Mouse (Mus musculus) forebrain, embryonic 14.5 days (tissue): ENCODE measurements around the gene Cct3. TPM values are rescaled to one million over a fixed set of nuclear protein-coding genes. Genes with fewer than 3 reads are reported as not detected.
"Not testable (repeated sequence)": the region's sequence is repeated elsewhere in the genome, so short reads cannot be mapped to it uniquely, and the experiment has no call there.

Experiments
- ATAC-seq: fragments of 200-750 bp; cut with Nextera tagmentation; 2 replicates; pipeline ENCODE4 v1.8.0; 2017; ENCODE audit warnings: mild to moderate bottlenecking, moderate library complexity
- DNase-seq: peaks from one replicate; pipeline ENCODE4 v3.0.0-alpha.2; 2015; ENCODE audit warnings: low spot score
- H3K27ac ChIP-seq: fragments of 300-500 bp; sonication (generic); 2 replicates; pipeline ENCODE4 v1.5.1; 2014; ENCODE audit warnings: low read depth, mild to moderate bottlenecking, control low read depth, low read length, moderate library complexity
- H3K27me3 ChIP-seq: fragments of 300-500 bp; sonication (generic); replicated peaks from 2 replicates; pipeline ENCODE4 v1.6.1; 2014; ENCODE audit warnings: low read length, control low read depth, mixed read lengths; ENCODE audit not compliant: control insufficient read depth, insufficient read depth
- H3K36me3 ChIP-seq: fragments of 300-500 bp; sonication (generic); 2 replicates; pipeline ENCODE4 v1.6.1; 2014; ENCODE audit warnings: low read length, control low read depth; ENCODE audit not compliant: control insufficient read depth, insufficient read depth
- H3K4me1 ChIP-seq: fragments of 300-500 bp; sonication (generic); 2 replicates; pipeline ENCODE4 v1.6.1; 2014; ENCODE audit warnings: antibody characterized with exemption, low read length, control low read depth; ENCODE audit not compliant: control insufficient read depth, insufficient read depth
- H3K4me2 ChIP-seq: fragments of 300-500 bp; sonication (generic); 2 replicates; pipeline ENCODE4 v1.6.1; 2014; ENCODE audit warnings: mild to moderate bottlenecking, control low read depth, low read length
- H3K4me3 ChIP-seq: fragments of 300-500 bp; sonication (generic); 2 replicates; pipeline ENCODE4 v1.5.1; 2014; ENCODE audit warnings: low read depth, low read length, control low read depth
- H3K9ac ChIP-seq: fragments of 300-500 bp; sonication (generic); 2 replicates; pipeline ENCODE4 v1.6.1; 2014; ENCODE audit warnings: mild to moderate bottlenecking, low read length, control low read depth, moderate library complexity
- H3K9me3 ChIP-seq: fragments of 300-500 bp; sonication (generic); replicated peaks from 2 replicates; pipeline ENCODE4 v1.6.1; 2016; ENCODE audit warnings: low read length, control low read depth, mixed read lengths; ENCODE audit not compliant: control insufficient read depth
- WGBS: fragments of 180-500 bp; shearing (Covaris S2); extraction: QIAGEN DNeasy Blood & Tissue Kit; methylation state at CpG from one replicate; pipeline ENCODE4 v1.1.7; 2014; 5-methylcytosine and 5-hydroxymethylcytosine counted together
- polyA plus RNA-seq: library from polyadenylated mRNA; unstranded; fragments of >200 nt; fragmentation: Nextera tagmentation; extraction: Ambion mirVana; gene quantifications from 2 replicates; pipeline ENCODE4 v1.2.1, GENCODE M21; 2014

Cct3 gene
- polyA plus RNA-seq, 1 experiment from 2014 or later: 616 TPM

GRCm38 (mm10) chr3:88268014-88268413, 28.9 kb upstream of the Cct3 start:
- WGBS: 87% methylated on average over 6 of the region's 6 CpGs
- not testable (repeated sequence) for H3K9ac ChIP-seq, H3K4me1 ChIP-seq, DNase-seq, H3K36me3 ChIP-seq, H3K4me2 ChIP-seq, H3K4me3 ChIP-seq, H3K9me3 ChIP-seq, ATAC-seq, H3K27ac ChIP-seq, H3K27me3 ChIP-seq

GRCm38 (mm10) chr3:88268991-88269390, 27.9 kb upstream of the Cct3 start:
- no peaks in the 10 kb centered on the region for H3K27me3 ChIP-seq
- H3K36me3 ChIP-seq: no peaks in the 10 kb centered on the region
- no peak for ATAC-seq
- H3K27ac ChIP-seq: no peak overlapping the region
- H3K4me2 ChIP-seq: no peak overlapping the region
- WGBS: 88% methylated on average over 5 of the region's 5 CpGs
- no peak overlapping the region for H3K4me3 ChIP-seq
- no peak for DNase-seq
- H3K4me1 ChIP-seq: no peaks in the 10 kb centered on the region
- no peaks in the 10 kb centered on the region for H3K9me3 ChIP-seq
- no peak overlapping the region for H3K9ac ChIP-seq

- H3K4me2 ChIP-seq, H3K27me3 ChIP-seq, H3K4me1 ChIP-seq, DNase-seq, H3K4me3 ChIP-seq, H3K9me3 ChIP-seq, H3K9ac ChIP-seq, ATAC-seq, H3K36me3 ChIP-seq, H3K27ac ChIP-seq: not testable (repeated sequence)
- WGBS: 88% methylated on average over 2 of the region's 2 CpGs
Measured at GRCm38 (mm10) chr3:88271298-88271697, 25.6 kb upstream of the Cct3 start.

GRCm38 (mm10) chr3:88271859-88272258, 25.1 kb upstream of the Cct3 start:
- no peak overlapping the region for H3K9ac ChIP-seq
- no peaks in the 10 kb centered on the region for H3K4me1 ChIP-seq
- no peak overlapping the region for H3K4me3 ChIP-seq
- no peak overlapping the region for H3K27ac ChIP-seq
- H3K9me3 ChIP-seq: no peaks in the 10 kb centered on the region
- WGBS: 93% methylated on average over 3 of the region's 3 CpGs
- DNase-seq: no peak
- H3K4me2 ChIP-seq: no peak overlapping the region
- no peaks in the 10 kb centered on the region for H3K36me3 ChIP-seq
- no peaks in the 10 kb centered on the region for H3K27me3 ChIP-seq
- ATAC-seq: no peak

- H3K36me3 ChIP-seq: no peaks in the 10 kb centered on the region
- H3K27ac ChIP-seq: no peak overlapping the region
- no peaks in the 10 kb centered on the region for H3K27me3 ChIP-seq
- no peak for DNase-seq
- no peak overlapping the region for H3K9ac ChIP-seq
- 97% methylated on average over 4 of the region's 4 CpGs for WGBS
- no peaks in the 10 kb centered on the region for H3K9me3 ChIP-seq
- H3K4me3 ChIP-seq: no peak overlapping the region
- H3K4me1 ChIP-seq: no peaks in the 10 kb centered on the region
- no peak for ATAC-seq
- no peak overlapping the region for H3K4me2 ChIP-seq
Measured at GRCm38 (mm10) chr3:88274002-88274401, 22.9 kb upstream of the Cct3 start.

GRCm38 (mm10) chr3:88276121-88276520, 20.8 kb upstream of the Cct3 start:
- Histone ChIP-seq H3K4me2 (no peak overlapping the region), H3K27me3 (no peaks in the 10 kb centered on the region), H3K9me3 (no peaks in the 10 kb centered on the region), H3K36me3 (no peaks in the 10 kb centered on the region), H3K4me3 (no peak overlapping the region), H3K4me1 (no peaks in the 10 kb centered on the region), H3K9ac (no peak overlapping the region), H3K27ac (no peak overlapping the region)
- no peak for ATAC-seq
- WGBS: 84% methylated on average over 2 of the region's 2 CpGs
- DNase-seq: no peak

- peak; percentile 49 for DNase-seq
- Histone ChIP-seq H3K4me2 (no peak overlapping the region), H3K4me3 (no peak overlapping the region), H3K4me1 (no peaks in the 10 kb centered on the region), H3K27me3 (no peaks in the 10 kb centered on the region), H3K9me3 (no peaks in the 10 kb centered on the region), H3K27ac (no peak overlapping the region), H3K9ac (no peak overlapping the region), H3K36me3 (no peaks in the 10 kb centered on the region)
- 48% methylated on average over 7 of the region's 7 CpGs for WGBS
- ATAC-seq: no peak
Measured at GRCm38 (mm10) chr3:88276529-88277143, 20.3 kb upstream of the Cct3 start.

- H3K9me3 ChIP-seq: no peaks in the 10 kb centered on the region
- H3K4me3 ChIP-seq: no peak overlapping the region
- H3K4me2 ChIP-seq: no peak overlapping the region
- ATAC-seq (no peak), DNase-seq (no peak)
- no peaks in the 10 kb centered on the region for H3K4me1 ChIP-seq
- no peaks in the 10 kb centered on the region for H3K36me3 ChIP-seq
- H3K27me3 ChIP-seq: no peaks in the 10 kb centered on the region
- no peak overlapping the region for H3K27ac ChIP-seq
- no peak overlapping the region for H3K9ac ChIP-seq
- 96% methylated on average over 2 of the region's 2 CpGs for WGBS
Measured at GRCm38 (mm10) chr3:88280035-88280434, 16.9 kb upstream of the Cct3 start.

- not testable (repeated sequence) for H3K4me2 ChIP-seq, H3K4me1 ChIP-seq, H3K27me3 ChIP-seq, H3K4me3 ChIP-seq, H3K9me3 ChIP-seq, H3K36me3 ChIP-seq, DNase-seq, H3K27ac ChIP-seq, ATAC-seq, H3K9ac ChIP-seq
- 40% methylated on average over 11 of the region's 11 CpGs for WGBS
Measured at GRCm38 (mm10) chr3:88281141-88281916, 15.6 kb upstream of the Cct3 start.
